In the genomic region with DNA sequence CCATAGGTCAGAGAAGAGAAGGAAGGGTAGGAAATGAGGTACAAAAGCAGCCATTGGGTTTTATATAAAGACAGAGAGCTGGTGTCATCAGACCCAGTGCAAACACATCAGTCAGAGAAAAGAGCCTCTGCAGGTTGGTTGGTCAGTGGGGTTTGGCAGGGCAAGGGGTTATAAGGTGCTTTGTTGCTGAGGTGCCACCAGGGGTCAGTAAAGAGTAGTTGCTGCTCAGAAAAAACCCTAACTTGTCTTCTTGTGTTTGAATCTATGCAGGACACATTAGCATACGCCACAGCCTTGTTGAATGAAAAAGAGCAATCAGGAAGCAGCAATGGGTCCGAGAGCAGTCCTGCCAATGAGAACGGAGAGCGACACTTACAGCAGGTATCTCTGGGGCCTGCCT, we compare ENCODE assay signal across 8 mouse cellular contexts. TPM values are rescaled to one million over a fixed set of nuclear protein-coding genes. Genes with fewer than 3 reads are reported as not detected.
DNase-seq lines count a peak whose midpoint lies in the region; ATAC-seq lines count a peak whose summit lies in the region.

No protein-coding gene starts in this region.

- no peak overlapping the region for H3K27ac ChIP-seq in intestine, embryonic 14.5 days (ENCODE audit: low read depth)
- H3K27ac ChIP-seq in intestine, embryonic 16.5 days (ENCODE audit: low read length): no peak overlapping the region

- H3K4me3 ChIP-seq in intestine, embryonic 14.5 days (ENCODE audit: low read depth, low read length): no peak overlapping the region
- H3K4me3 ChIP-seq in intestine, embryonic 16.5 days (ENCODE audit: low read length): no peak overlapping the region

- H3K4me1 ChIP-seq in intestine, embryonic 14.5 days (replicated peaks; ENCODE audit: control insufficient read depth, insufficient read depth, low read length): no peaks in the 10 kb centered on the region
- no peaks in the 10 kb centered on the region for H3K4me1 ChIP-seq in intestine, embryonic 16.5 days (ENCODE audit: control insufficient read depth, insufficient read depth, low read length)

- ATAC-seq in intestine, embryonic 14.5 days (replicated peaks; ENCODE audit: low FRiP score, low TSS enrichment, low read depth): no peak
- no peak for ATAC-seq in intestine, embryonic 16.5 days

- 65% methylated on average over 4 of the region's 4 CpGs for WGBS in intestine, embryonic 14.5 days
- WGBS in intestine, embryonic 16.5 days: 66% methylated on average over 4 of the region's 4 CpGs

- H3K4me2 ChIP-seq in intestine, embryonic 14.5 days (ENCODE audit: low read length): no peak overlapping the region
- no peak overlapping the region for H3K4me2 ChIP-seq in intestine, embryonic 16.5 days (ENCODE audit: low read depth, low read length)

- intact Hi-C loops in heart, postnatal 25 days (cut with DNase I): no loop called here

- no peaks in the 10 kb centered on the region for H3K27me3 ChIP-seq in intestine, embryonic 14.5 days (replicated peaks; ENCODE audit: control insufficient read depth, insufficient read depth, low read length)
- H3K27me3 ChIP-seq in intestine, embryonic 16.5 days (replicated peaks; ENCODE audit: control insufficient read depth, insufficient read depth, low read length): no peaks in the 10 kb centered on the region

- H3K36me3 ChIP-seq in intestine, embryonic 14.5 days (ENCODE audit: control insufficient read depth, insufficient read depth, low read length): peaks cover 85% of the 10 kb centered on the region
- peaks cover 9% of the 10 kb centered on the region for H3K36me3 ChIP-seq in intestine, embryonic 16.5 days (ENCODE audit: control insufficient read depth, insufficient read depth, low read length)

- peak; percentile 53 for DNase-seq in intestine, embryonic 14.5 days (ENCODE audit: low spot score)
- peak; percentile 33 to 38 for DNase-seq in B cell, adult 2 months
- DNase-seq in R1 (ENCODE audit: low read depth, low spot score): peak; percentile 74
- peak; percentile 10 for DNase-seq in fibroblast of lung, adult 2 months (ENCODE audit: low read depth)
- DNase-seq in thymus, postnatal 4 days: peak; percentile 29
- no peak for DNase-seq in right cerebral cortex, postnatal 36 days (ENCODE audit: low spot score in 2 of 2)
- no peak for DNase-seq in heart, postnatal 25 days (ENCODE audit: low spot score)

- no peak overlapping the region for H3K9ac ChIP-seq in intestine, embryonic 14.5 days (ENCODE audit: low read length)
- H3K9ac ChIP-seq in intestine, embryonic 16.5 days (ENCODE audit: low read depth, low read length): no peak overlapping the region

- H3K9me3 ChIP-seq in intestine, embryonic 14.5 days (ENCODE audit: control insufficient read depth, low read length): no peaks in the 10 kb centered on the region
- H3K9me3 ChIP-seq in intestine, embryonic 16.5 days (ENCODE audit: control insufficient read depth, low read length): no peaks in the 10 kb centered on the region

RNA-seq across cellular contexts. Expression of a gene that starts 27.7 kb away (rescaled TPM):
- polyA plus RNA-seq in intestine, embryonic 14.5 days (2014; fragmentation: Nextera tagmentation; extraction: Ambion mirVana): 95.9 and 101 TPM in 2 replicates
- 189 TPM in 2 replicates for polyA plus RNA-seq in intestine, embryonic 16.5 days (2015; fragmentation: Nextera tagmentation; extraction: Ambion mirVana)
- not detected for total RNA-seq in heart, postnatal 25 days (2021)

RNA-seq across cellular contexts. Expression of a gene that starts 55.6 kb away (rescaled TPM):
- not detected in 2 replicates for polyA plus RNA-seq in intestine, embryonic 14.5 days (2014; fragmentation: Nextera tagmentation; extraction: Ambion mirVana)
- not detected in 2 replicates for polyA plus RNA-seq in intestine, embryonic 16.5 days (2015; fragmentation: Nextera tagmentation; extraction: Ambion mirVana)
- not detected for total RNA-seq in heart, postnatal 25 days (2021)

Comparison
In these comparisons a context has a peak if more than half of its experiments do, and no peak if none do; other contexts are left out.
1. DNase-seq: peak in intestine, embryonic 14.5 days (single experiment), B cell, adult 2 months (2 of 2), R1 (single experiment), fibroblast of lung, adult 2 months (single experiment) and thymus, postnatal 4 days (single experiment); none in right cerebral cortex, postnatal 36 days (0 of 2) and heart, postnatal 25 days (single experiment).